Comparison of ENCODE assay signal across 8 mouse cellular contexts in genomic region chr10:93833370-93833698, GRCm38 (mm10). TPM values are rescaled to one million over a fixed set of nuclear protein-coding genes. Genes with fewer than 3 reads are reported as not detected.
DNase-seq lines count a peak whose midpoint lies in the region; ATAC-seq and TF ChIP-seq lines count a peak whose summit lies in the region.

No protein-coding gene starts in this region.

- intact Hi-C loops in gastrocnemius, adult 2 months (cut with DNase I) = no loop called here
- intact Hi-C loops in gastrocnemius, postnatal 14 days (cut with DNase I; ENCODE audit: low total_unique reads) = no loop called here

- no peak for ATAC-seq in liver, embryonic 11.5 days (replicated peaks; ENCODE audit: low FRiP score)
- ATAC-seq in stomach, postnatal 0 days (ENCODE audit: low FRiP score, low TSS enrichment) = no peak

- no peaks in the 10 kb centered on the region for H3K36me3 ChIP-seq in testis, adult 2 months (ENCODE audit: control insufficient read depth, insufficient read depth, low read length)
- H3K36me3 ChIP-seq in liver, embryonic 11.5 days (ENCODE audit: control insufficient read depth, insufficient read depth, low read length) = no peaks in the 10 kb centered on the region
- H3K36me3 ChIP-seq in stomach, postnatal 0 days (ENCODE audit: control insufficient read depth, insufficient read depth, low read length) = no peaks in the 10 kb centered on the region

- peak overlapping the region; percentile 80; the same call in 1 of the 2 replicates for H3K9ac ChIP-seq in liver, embryonic 11.5 days (ENCODE audit: low read depth, low read length)
- H3K9ac ChIP-seq in stomach, postnatal 0 days (ENCODE audit: low read length) = no peak overlapping the region

- H3K4me3 ChIP-seq in gastrocnemius, adult 2 months = peak overlapping the region; percentile 88
- H3K4me3 ChIP-seq in testis, adult 2 months (ENCODE audit: control insufficient read depth, low read depth, low read length) = peak overlapping the region; percentile 92
- peak overlapping the region; percentile 87 for H3K4me3 ChIP-seq in liver, embryonic 11.5 days (ENCODE audit: low read depth, low read length)
- H3K4me3 ChIP-seq in stomach, postnatal 0 days (ENCODE audit: low read depth, low read length) = peak overlapping the region; percentile 60

- no peak for DNase-seq in gastrocnemius, adult 2 months
- DNase-seq in gastrocnemius, postnatal 14 days = no peak
- no peak for DNase-seq in testis, postnatal 10 days (ENCODE audit: low spot score)
- DNase-seq in liver, embryonic 11.5 days (ENCODE audit: low spot score) = no peak
- DNase-seq in stomach, postnatal 0 days (ENCODE audit: low spot score) = no peak
- DNase-seq in frontal cortex, postnatal 10 days (ENCODE audit: low spot score in 2 of 2) = no peak
- DNase-seq in layer of hippocampus, postnatal 36 days = no peak

- H3K4me1 ChIP-seq in testis, adult 2 months (ENCODE audit: control insufficient read depth, insufficient read depth, low read length) = peaks cover 9% of the 10 kb centered on the region
- H3K4me1 ChIP-seq in liver, embryonic 11.5 days (replicated peaks; ENCODE audit: control insufficient read depth, insufficient read depth, low read length) = peaks cover 11% of the 10 kb centered on the region
- H3K4me1 ChIP-seq in stomach, postnatal 0 days (replicated peaks; ENCODE audit: control insufficient read depth, insufficient read depth) = peaks cover 4% of the 10 kb centered on the region; the same call in 1 of the 2 replicates

- no peak for TF ChIP-seq EP300 in stomach, postnatal 0 days (optimal IDR thresholded peaks at IDR 0.05)

- no peaks in the 10 kb centered on the region for H3K9me3 ChIP-seq in liver, embryonic 11.5 days (ENCODE audit: control insufficient read depth, low read length)
- no peaks in the 10 kb centered on the region for H3K9me3 ChIP-seq in stomach, postnatal 0 days (ENCODE audit: control insufficient read depth, low read length)

- WGBS in liver, embryonic 11.5 days = 4% methylated on average over 16 of the region's 16 CpGs
- 3% methylated on average over 16 of the region's 16 CpGs for WGBS in stomach, postnatal 0 days

- TF ChIP-seq POLR2A in testis, adult 2 months (IDR thresholded peaks at IDR 0.05; ENCODE audit: control insufficient read depth, low read depth, low read length) = no peak; the same call in 1 of the 2 replicates

- H3K27ac ChIP-seq in gastrocnemius, adult 2 months = no peak overlapping the region
- H3K27ac ChIP-seq in testis, adult 2 months (ENCODE audit: control insufficient read depth, insufficient read depth, low read depth, low read length) = peak overlapping the region; percentile 40; the same call in 1 of the 2 replicates
- H3K27ac ChIP-seq in liver, embryonic 11.5 days (ENCODE audit: low read depth, low read length) = no peak overlapping the region
- no peak overlapping the region for H3K27ac ChIP-seq in stomach, postnatal 0 days (replicated peaks)

- TF ChIP-seq CTCF in gastrocnemius, adult 2 months (IDR thresholded peaks at IDR 0.05) = no peak
- TF ChIP-seq CTCF in testis, adult 2 months (IDR thresholded peaks at IDR 0.05; ENCODE audit: control insufficient read depth, insufficient read depth, insufficient replicate concordance, low read depth, low read length) = no peak
- no peak for TF ChIP-seq CTCF in stomach, postnatal 0 days (IDR thresholded peaks at IDR 0.05; ENCODE audit: low read depth)

- H3K27me3 ChIP-seq in testis, adult 2 months (ENCODE audit: control insufficient read depth, insufficient read depth, low read length) = no peaks in the 10 kb centered on the region
- H3K27me3 ChIP-seq in liver, embryonic 11.5 days (replicated peaks; ENCODE audit: control insufficient read depth, insufficient read depth, low read length) = peaks cover 30% of the 10 kb centered on the region
- peaks cover 16% of the 10 kb centered on the region; the same call in 1 of the 2 replicates for H3K27me3 ChIP-seq in stomach, postnatal 0 days (ENCODE audit: control insufficient read depth, insufficient read depth, low read length)

- H3K4me2 ChIP-seq in liver, embryonic 11.5 days = peak overlapping the region; percentile 99
- peak overlapping the region; percentile 93 for H3K4me2 ChIP-seq in stomach, postnatal 0 days (replicated peaks; ENCODE audit: low read depth)

RNA-seq across cellular contexts. Expression of gene Usp44, which starts 2.0 kb away (rescaled TPM):
- under 1 TPM; 0.31 to 0.33 TPM for total RNA-seq in gastrocnemius, adult 2 months (2021)
- total RNA-seq in gastrocnemius, postnatal 14 days (2021) = under 1 TPM; 0.31 to 0.45 TPM
- polyA plus RNA-seq in testis, adult 2 months (2012; rRNA removed) = 121 and 122 TPM in 2 replicates
- 4.0 and 4.3 TPM in 2 replicates for polyA plus RNA-seq in liver, embryonic 11.5 days (2014; fragmentation: Nextera tagmentation; extraction: Ambion mirVana)
- polyA plus RNA-seq in stomach, postnatal 0 days (2015; fragmentation: Nextera tagmentation; extraction: Ambion mirVana) = not detected in 2 replicates
- not detected for total RNA-seq in layer of hippocampus, postnatal 36 days (2021)
